Mouse (Mus musculus) bone marrow macrophage, adult 2 months (primary cell): ENCODE results near the gene Gm5426. TPM values are rescaled to one million over a fixed set of nuclear protein-coding genes. Genes with fewer than 3 reads are reported as not detected.
"Not testable (repeated sequence)": the region's sequence is repeated elsewhere in the genome, so short reads cannot be mapped to it uniquely, and the experiment has no call there.

Source experiments
- H3K27ac ChIP-seq: 2 replicates; pipeline ENCODE4 v1.5.1; 2012; ENCODE audit warnings: low read depth, low read length; ENCODE audit not compliant: insufficient read depth
- H3K4me1 ChIP-seq: 2 replicates; pipeline ENCODE4 v1.6.1; 2012; ENCODE audit warnings: low read length; ENCODE audit not compliant: control insufficient read depth, insufficient read depth
- H3K4me3 ChIP-seq: 2 replicates; pipeline ENCODE4 v1.5.1; 2012; ENCODE audit warnings: mild to moderate bottlenecking, low read length, moderate library complexity; ENCODE audit not compliant: insufficient read depth
- CTCF ChIP-seq: IDR thresholded peaks from 2 replicates; pipeline ENCODE4 v1.5.1; 2012; ENCODE audit warnings: low read depth, mild to moderate bottlenecking, low read length, moderate library complexity
- POLR2A ChIP-seq: IDR thresholded peaks from 2 replicates; pipeline ENCODE4 v1.6.1; 2012; ENCODE audit warnings: mild to moderate bottlenecking, low read depth, low read length, borderline replicate concordance
- polyA plus RNA-seq: library from polyadenylated mRNA; stranded (reverse); fragments of >200 nt; gene quantifications from 2 replicates; pipeline ENCODE4 v1.2.4, GENCODE M21; 2012; ENCODE audit not compliant: missing spikeins, insufficient read depth, insufficient read length

Gene Gm5426
- polyA plus RNA-seq, 1 experiment, result not detected

- Histone ChIP-seq H3K27ac (peak overlapping the region; percentile 11; the same call in 1 of the 2 replicates), H3K4me1 (peaks cover 3% of the 10 kb centered on the region), H3K4me3 (no peak overlapping the region)
- TF ChIP-seq CTCF (no peak), POLR2A (no peak)
Observed at GRCm38 (mm10) chr10:96132161-96132560, 4.2 kb upstream of the Gm5426 start.

- H3K4me3 ChIP-seq, result no peak overlapping the region
- TF ChIP-seq CTCF (no peak), POLR2A (no peak)
- H3K27ac ChIP-seq, result no peak overlapping the region
- no peaks in the 10 kb centered on the region for H3K4me1 ChIP-seq
Observed at GRCm38 (mm10) chr10:96138585-96138984, 2.2 kb downstream of the Gm5426 start.

GRCm38 (mm10) chr10:96139274-96139673 lies 2.9 kb downstream of the Gm5426 start:
- H3K4me3 ChIP-seq, H3K4me1 ChIP-seq, H3K27ac ChIP-seq: not testable (repeated sequence)

GRCm38 (mm10) chr10:96146578-96146977 lies 10.2 kb downstream of the Gm5426 start:
- TF ChIP-seq CTCF, result no peak
- no peak for TF ChIP-seq POLR2A
- no peak overlapping the region for H3K4me3 ChIP-seq
- no peak overlapping the region for H3K27ac ChIP-seq
- peaks cover 11% of the 10 kb centered on the region for H3K4me1 ChIP-seq

GRCm38 (mm10) chr10:96148250-96148699 lies 11.9 kb downstream of the Gm5426 start:
- peaks cover 11% of the 10 kb centered on the region for H3K4me1 ChIP-seq
- H3K4me3 ChIP-seq, result no peak overlapping the region
- H3K27ac ChIP-seq, result no peak overlapping the region
- TF ChIP-seq CTCF, result no peak
- no peak for TF ChIP-seq POLR2A

GRCm38 (mm10) chr10:96150401-96151116 lies 14.2 kb downstream of the Gm5426 start:
- no peak overlapping the region for H3K27ac ChIP-seq
- TF ChIP-seq CTCF (no peak), POLR2A (no peak)
- peaks cover 11% of the 10 kb centered on the region for H3K4me1 ChIP-seq
- H3K4me3 ChIP-seq, result no peak overlapping the region

- no peak overlapping the region for H3K27ac ChIP-seq
- peaks cover 8% of the 10 kb centered on the region for H3K4me1 ChIP-seq
- H3K4me3 ChIP-seq, result no peak overlapping the region
- TF ChIP-seq CTCF, result no peak
- no peak for TF ChIP-seq POLR2A
Observed at GRCm38 (mm10) chr10:96153315-96153714, 16.9 kb downstream of the Gm5426 start.

GRCm38 (mm10) chr10:96162975-96163706 lies 26.7 kb downstream of the Gm5426 start:
- H3K27ac ChIP-seq, result peak overlapping the region; percentile 54
- no peak for TF ChIP-seq POLR2A
- no peak for TF ChIP-seq CTCF
- H3K4me1 ChIP-seq, result peaks cover 13% of the 10 kb centered on the region
- peak overlapping the region; percentile 7; the same call in 1 of the 2 replicates for H3K4me3 ChIP-seq

- no peak overlapping the region for H3K4me3 ChIP-seq
- H3K4me1 ChIP-seq, result peaks cover 13% of the 10 kb centered on the region
- peak overlapping the region; percentile 54 for H3K27ac ChIP-seq
- TF ChIP-seq CTCF (no peak), POLR2A (no peak)
Observed at GRCm38 (mm10) chr10:96163791-96164190, 27.4 kb downstream of the Gm5426 start.

- Histone ChIP-seq H3K4me3 (no peak overlapping the region), H3K4me1 (peaks cover 13% of the 10 kb centered on the region), H3K27ac (no peak overlapping the region)
- no peak for TF ChIP-seq CTCF
- TF ChIP-seq POLR2A, result no peak
Observed at GRCm38 (mm10) chr10:96165260-96165659, 28.9 kb downstream of the Gm5426 start.
